Mouse (Mus musculus): ENCODE measurements around the gene Afm. TPM values are rescaled to one million over a fixed set of nuclear protein-coding genes. Genes with fewer than 3 reads are reported as not detected.
A peak's percentile ranks its signal among the peaks of the same experiment; 100 is the strongest.

The Afm gene
- polyA plus RNA-seq, 1 experiment from 2014 or later = not detected

DNA sequence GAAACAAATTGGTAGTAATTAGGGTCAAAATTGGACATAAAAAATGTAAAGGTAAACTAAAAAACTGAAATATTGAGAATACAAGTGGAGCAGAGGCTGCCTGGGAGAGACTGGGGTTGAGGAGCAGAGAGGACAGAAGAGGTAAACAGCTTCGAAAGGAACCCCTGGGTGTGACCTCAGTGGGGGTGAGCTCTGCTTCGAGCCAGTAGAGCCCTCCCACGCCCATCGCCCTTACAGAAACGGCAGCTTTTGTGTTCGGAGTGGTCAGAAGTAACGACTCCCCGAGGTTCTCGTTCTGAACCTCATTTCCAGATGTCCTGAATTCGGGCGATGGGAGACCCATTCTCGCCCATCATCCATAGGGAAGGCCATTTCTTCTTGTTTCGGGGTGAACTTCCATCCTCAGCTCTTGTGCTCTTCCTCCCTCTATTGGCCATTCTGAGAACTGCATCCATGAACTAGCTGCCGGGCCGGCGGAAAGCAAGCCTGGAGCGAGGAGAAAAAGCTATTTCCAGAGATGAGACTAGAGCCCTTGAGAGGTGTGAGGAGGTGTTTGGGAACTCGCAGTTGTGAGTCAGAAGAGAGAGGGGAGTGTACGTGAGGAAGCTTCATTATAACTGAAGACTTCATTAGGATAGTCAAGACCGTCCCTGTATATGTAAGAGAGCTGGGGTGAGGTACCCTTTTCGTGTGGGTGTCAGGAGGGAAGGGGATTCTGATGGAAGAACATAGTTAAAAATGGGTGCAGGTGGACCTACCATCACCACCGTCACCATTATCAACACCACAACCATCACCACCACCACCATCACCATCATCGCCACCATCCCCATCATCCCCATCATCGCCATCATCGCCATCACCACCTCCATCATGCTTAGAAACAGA is 70.2 kb downstream of the Afm start:
- 25% methylated on average over 25 of the region's 25 CpGs for WGBS
- Histone ChIP-seq H3K4me2 (ENCODE audit: low read length) (peak overlapping the region; percentile 82), H3K27me3 (ENCODE audit: control insufficient read depth, insufficient read depth, low read depth, low read length) (no peaks in the 10 kb centered on the region), H3K4me1 (ENCODE audit: control insufficient read depth, insufficient read depth, low read length) (peaks cover 3% of the 10 kb centered on the region; the same call in 1 of the 2 replicates), H3K9ac (ENCODE audit: low read depth, low read length) (peak overlapping the region; percentile 66), H3K36me3 (ENCODE audit: control insufficient read depth, insufficient read depth, low read length) (no peaks in the 10 kb centered on the region), H3K9me3 (replicated peaks; ENCODE audit: control insufficient read depth, low read length, poor library complexity, severe bottlenecking) (no peaks in the 10 kb centered on the region), H3K27ac (ENCODE audit: low read length) (no peak overlapping the region), H3K4me3 (ENCODE audit: low read depth, low read length) (peak overlapping the region; percentile 46)
- ATAC-seq = peak; percentile 86

DNA sequence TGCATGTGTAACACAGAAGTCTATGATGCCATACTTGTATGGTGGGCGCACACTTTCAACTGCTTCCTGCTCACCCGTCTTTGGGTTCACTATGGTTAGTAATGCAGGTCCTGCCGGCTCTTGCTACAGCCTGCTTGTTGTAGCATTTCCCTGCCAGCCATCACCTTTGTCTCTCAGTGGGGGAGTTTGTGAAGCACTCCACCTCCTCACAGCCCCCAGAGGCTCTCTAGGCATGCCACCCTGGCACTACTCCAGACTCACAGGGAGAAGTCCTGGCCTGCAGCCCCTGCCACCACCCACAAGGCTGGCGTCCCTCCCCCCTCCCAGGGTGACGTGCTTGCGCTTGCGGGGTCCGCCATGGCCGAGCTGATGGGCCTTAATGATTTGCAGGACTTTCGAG is 71.9 kb downstream of the Afm start:
- H3K9me3 ChIP-seq (replicated peaks; ENCODE audit: control insufficient read depth, low read length, poor library complexity, severe bottlenecking) = no peaks in the 10 kb centered on the region
- no peak overlapping the region for H3K27ac ChIP-seq (ENCODE audit: low read length)
- H3K9ac ChIP-seq (ENCODE audit: low read depth, low read length) = no peak overlapping the region
- H3K36me3 ChIP-seq (ENCODE audit: control insufficient read depth, insufficient read depth, low read length) = no peaks in the 10 kb centered on the region
- 82% methylated on average over 10 of the region's 10 CpGs for WGBS
- no peak overlapping the region for H3K4me3 ChIP-seq (ENCODE audit: low read depth, low read length)
- no peaks in the 10 kb centered on the region for H3K27me3 ChIP-seq (ENCODE audit: control insufficient read depth, insufficient read depth, low read depth, low read length)
- peaks cover 3% of the 10 kb centered on the region; the same call in 1 of the 2 replicates for H3K4me1 ChIP-seq (ENCODE audit: control insufficient read depth, insufficient read depth, low read length)
- no peak overlapping the region for H3K4me2 ChIP-seq (ENCODE audit: low read length)
- ATAC-seq = no peak

GRCm38 (mm10) chr5:90591936-90592335 is 73.2 kb downstream of the Afm start:
- no peak overlapping the region for H3K9ac ChIP-seq (ENCODE audit: low read depth, low read length)
- WGBS = 86% methylated on average over 6 of the region's 6 CpGs
- H3K4me1 ChIP-seq (ENCODE audit: control insufficient read depth, insufficient read depth, low read length) = peaks cover 3% of the 10 kb centered on the region; the same call in 1 of the 2 replicates
- H3K27ac ChIP-seq (ENCODE audit: low read length) = no peak overlapping the region
- no peak overlapping the region for H3K4me3 ChIP-seq (ENCODE audit: low read depth, low read length)
- H3K4me2 ChIP-seq (ENCODE audit: low read length) = no peak overlapping the region
- no peak for ATAC-seq
- H3K9me3 ChIP-seq (replicated peaks; ENCODE audit: control insufficient read depth, low read length, poor library complexity, severe bottlenecking) = no peaks in the 10 kb centered on the region
- no peaks in the 10 kb centered on the region for H3K27me3 ChIP-seq (ENCODE audit: control insufficient read depth, insufficient read depth, low read depth, low read length)
- no peaks in the 10 kb centered on the region for H3K36me3 ChIP-seq (ENCODE audit: control insufficient read depth, insufficient read depth, low read length)

GRCm38 (mm10) chr5:90594945-90595344 is 76.2 kb downstream of the Afm start:
- no peak for ATAC-seq
- Histone ChIP-seq H3K4me3 (ENCODE audit: low read depth, low read length) (no peak overlapping the region), H3K27ac (ENCODE audit: low read length) (no peak overlapping the region), H3K9ac (ENCODE audit: low read depth, low read length) (no peak overlapping the region), H3K4me2 (ENCODE audit: low read length) (no peak overlapping the region), H3K27me3 (ENCODE audit: control insufficient read depth, insufficient read depth, low read depth, low read length) (no peaks in the 10 kb centered on the region), H3K4me1 (ENCODE audit: control insufficient read depth, insufficient read depth, low read length) (no peaks in the 10 kb centered on the region), H3K36me3 (ENCODE audit: control insufficient read depth, insufficient read depth, low read length) (no peaks in the 10 kb centered on the region), H3K9me3 (replicated peaks; ENCODE audit: control insufficient read depth, low read length, poor library complexity, severe bottlenecking) (no peaks in the 10 kb centered on the region)
- WGBS = 90% methylated on average over 13 of the region's 13 CpGs

DNA sequence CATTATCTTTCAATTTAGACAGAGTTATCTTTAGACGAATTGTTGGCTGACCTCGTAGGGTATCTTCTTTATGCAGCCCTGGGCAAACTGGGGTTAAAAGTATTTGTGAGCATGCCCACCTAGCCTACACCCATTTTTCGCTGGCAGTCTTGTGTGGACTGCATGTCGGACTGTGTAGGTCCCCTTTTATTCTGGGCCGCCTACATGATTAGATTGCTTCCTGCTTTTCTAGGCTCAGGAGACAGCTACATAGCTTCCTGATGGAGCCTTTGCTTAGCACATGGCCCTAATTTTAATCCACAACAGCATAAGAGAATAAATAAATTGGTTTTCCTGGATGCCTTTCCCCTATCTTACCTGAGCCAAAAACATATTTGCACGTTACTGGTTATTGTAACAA is 77.4 kb downstream of the Afm start:
- WGBS = 87% methylated on average over 6 of the region's 6 CpGs
- Histone ChIP-seq H3K9ac (ENCODE audit: low read depth, low read length) (no peak overlapping the region), H3K27me3 (ENCODE audit: control insufficient read depth, insufficient read depth, low read depth, low read length) (no peaks in the 10 kb centered on the region), H3K27ac (ENCODE audit: low read length) (no peak overlapping the region), H3K4me1 (ENCODE audit: control insufficient read depth, insufficient read depth, low read length) (no peaks in the 10 kb centered on the region), H3K4me3 (ENCODE audit: low read depth, low read length) (no peak overlapping the region), H3K36me3 (ENCODE audit: control insufficient read depth, insufficient read depth, low read length) (no peaks in the 10 kb centered on the region), H3K4me2 (ENCODE audit: low read length) (no peak overlapping the region), H3K9me3 (replicated peaks; ENCODE audit: control insufficient read depth, low read length, poor library complexity, severe bottlenecking) (no peaks in the 10 kb centered on the region)
- ATAC-seq = no peak

- H3K27me3 ChIP-seq (ENCODE audit: control insufficient read depth, insufficient read depth, low read depth, low read length) = no peaks in the 10 kb centered on the region
- no peaks in the 10 kb centered on the region for H3K36me3 ChIP-seq (ENCODE audit: control insufficient read depth, insufficient read depth, low read length)
- H3K4me1 ChIP-seq (ENCODE audit: control insufficient read depth, insufficient read depth, low read length) = no peaks in the 10 kb centered on the region
- WGBS = 18% methylated on average over 6 of the region's 6 CpGs
- H3K4me3 ChIP-seq (ENCODE audit: low read depth, low read length) = no peak overlapping the region
- H3K4me2 ChIP-seq (ENCODE audit: low read length) = no peak overlapping the region
- no peaks in the 10 kb centered on the region for H3K9me3 ChIP-seq (replicated peaks; ENCODE audit: control insufficient read depth, low read length, poor library complexity, severe bottlenecking)
- ATAC-seq = 0 out of 2 replicates have a peak, but pooled peaks have one; percentile 45
- H3K9ac ChIP-seq (ENCODE audit: low read depth, low read length) = no peak overlapping the region
- H3K27ac ChIP-seq (ENCODE audit: low read length) = no peak overlapping the region
Measured at GRCm38 (mm10) chr5:90601469-90601868, 82.7 kb downstream of the Afm start.

Other genes starting within 250 kb of the Afm start
- gene Ankrd17, start 152.4 kb upstream of the Afm start, polyA plus RNA-seq (2015; fragmentation: Nextera tagmentation; extraction: Ambion mirVana) = 28.4 and 33.1 TPM in 2 replicates
- gene Gm9958, start 151.7 kb upstream of the Afm start, polyA plus RNA-seq (2015; fragmentation: Nextera tagmentation; extraction: Ambion mirVana) = 4.8 and 5.4 TPM in 2 replicates
- not detected in 2 replicates for gene Alb, start 58.0 kb upstream of the Afm start, polyA plus RNA-seq (2015; fragmentation: Nextera tagmentation; extraction: Ambion mirVana)
- 0.24 TPM in 1 of 2 replicates, not detected in the other for gene Afp, start 28.2 kb upstream of the Afm start, polyA plus RNA-seq (2015; fragmentation: Nextera tagmentation; extraction: Ambion mirVana)
- gene 5830473C10Rik, start 42.2 kb downstream of the Afm start, polyA plus RNA-seq (2015; fragmentation: Nextera tagmentation; extraction: Ambion mirVana) = 0.15 TPM in 1 of 2 replicates, not detected in the other
- 2.2 and 2.5 TPM in 2 replicates for gene Rassf6, start 121.7 kb downstream of the Afm start, polyA plus RNA-seq (2015; fragmentation: Nextera tagmentation; extraction: Ambion mirVana)
- 0.27 and 0.35 TPM in 2 replicates for gene Cxcl5, start 240.4 kb downstream of the Afm start, polyA plus RNA-seq (2015; fragmentation: Nextera tagmentation; extraction: Ambion mirVana)
- gene Ppbp, start 249.6 kb downstream of the Afm start, polyA plus RNA-seq (2015; fragmentation: Nextera tagmentation; extraction: Ambion mirVana) = 0.78 and 1.0 TPM in 2 replicates

Measured in midbrain, embryonic 16.5 days (tissue).